Mouse (Mus musculus) telencephalon, adult 2 months (tissue): Measurements from ENCODE around the gene Gm6583.
A peak's percentile ranks its signal among the peaks of the same experiment; 100 is the strongest.
"Not testable (repeated sequence)": the region's sequence is repeated elsewhere in the genome, so short reads cannot be mapped to it uniquely, and the experiment has no call there.

Experiments used
- DNase-seq: peaks from one replicate; pipeline ENCODE4 v3.0.0-alpha.2; 2011; ENCODE audit warnings: low read depth, low spot score

The Gm6583 gene

DNA sequence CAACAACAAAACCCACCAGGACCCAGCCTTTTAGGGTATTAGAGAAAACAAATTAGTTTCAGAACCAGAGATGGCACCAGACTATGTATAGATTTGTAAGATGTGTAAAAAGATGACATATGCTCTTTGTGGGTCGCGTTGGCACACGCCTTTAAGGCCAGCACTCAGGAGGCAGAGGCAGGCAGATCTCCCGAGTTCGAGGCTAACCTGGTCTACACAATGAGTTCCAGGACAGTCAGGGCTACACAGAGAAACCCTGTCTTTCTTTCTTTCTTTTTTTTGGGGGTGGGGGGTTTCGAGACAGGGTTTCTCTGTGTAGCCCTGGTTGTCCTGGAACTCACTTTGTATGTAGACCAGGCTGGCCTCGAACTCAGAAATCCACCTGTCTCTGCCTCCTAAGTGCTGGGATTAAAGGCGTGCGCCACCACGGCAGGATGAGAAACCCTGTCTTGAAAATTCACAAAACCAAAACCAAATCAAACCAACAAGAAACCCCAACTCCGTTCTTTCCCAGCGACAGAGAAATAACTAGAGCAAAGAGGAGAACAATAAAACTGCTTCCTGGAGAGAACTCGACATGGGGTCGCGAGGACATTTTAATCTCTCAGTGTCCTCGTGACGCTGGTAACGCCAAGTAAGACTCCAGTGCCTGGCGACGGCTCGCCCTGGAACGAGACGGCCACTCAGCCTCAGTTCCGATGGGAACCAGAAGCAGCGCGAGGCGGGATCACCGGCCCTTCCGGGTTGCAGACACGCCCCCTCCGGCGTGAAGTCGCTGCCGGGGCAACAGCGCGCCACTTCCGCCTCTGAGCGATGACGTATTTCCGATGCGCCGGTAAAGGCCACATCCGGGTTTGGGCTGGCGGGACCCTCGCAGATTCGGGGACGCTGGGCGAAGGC is 30.0 kb downstream of the Gm6583 start, which contains the start of gene Tfip11:
Gene Tfip11 (plus strand): TSS at position 813 of the 900 bp plus-strand sequence.
- peak; percentile 92 for DNase-seq

DNA sequence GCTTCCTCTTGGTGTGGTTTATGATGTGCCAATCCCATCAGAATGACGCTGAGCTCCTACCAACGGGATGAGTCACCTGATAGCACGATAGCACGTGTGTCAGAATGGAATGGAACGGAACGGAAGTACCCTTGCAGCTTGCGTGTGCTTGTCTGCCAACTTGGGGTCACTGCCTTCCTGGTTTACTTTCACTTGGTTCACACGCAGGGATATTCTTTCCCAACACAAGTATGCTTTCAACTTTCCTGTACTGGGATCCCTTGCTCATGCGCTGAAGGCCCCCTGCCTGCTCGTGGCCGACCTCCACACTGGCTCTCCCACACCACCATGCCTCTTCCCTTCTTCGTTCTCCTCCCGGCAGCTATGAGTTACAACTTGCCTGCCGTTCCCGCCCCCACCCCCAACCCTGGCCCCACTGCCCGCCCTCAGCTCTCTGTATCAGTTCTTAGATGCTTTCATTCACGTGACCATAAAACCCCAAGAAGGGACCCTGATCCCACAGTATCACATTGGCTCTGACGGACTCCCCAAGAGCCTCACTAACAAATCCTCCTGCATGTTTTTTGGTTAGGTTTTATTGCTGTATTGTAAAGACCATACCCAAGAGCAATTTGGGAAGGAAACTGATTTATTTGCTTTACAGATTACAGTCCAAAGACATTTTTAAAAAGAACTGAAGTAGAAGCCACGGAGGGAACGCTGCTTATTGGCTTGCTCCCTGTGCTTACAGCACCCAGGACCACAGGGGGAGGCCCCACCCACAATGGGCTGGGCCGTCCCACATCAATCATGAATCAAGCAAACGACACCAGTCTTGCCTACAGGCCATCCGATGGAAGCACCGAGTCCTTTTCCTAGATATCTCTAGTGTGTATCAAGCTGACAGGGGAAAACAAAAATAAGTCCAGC is 30.9 kb downstream of the Gm6583 start:
- DNase-seq = no peak

DNA sequence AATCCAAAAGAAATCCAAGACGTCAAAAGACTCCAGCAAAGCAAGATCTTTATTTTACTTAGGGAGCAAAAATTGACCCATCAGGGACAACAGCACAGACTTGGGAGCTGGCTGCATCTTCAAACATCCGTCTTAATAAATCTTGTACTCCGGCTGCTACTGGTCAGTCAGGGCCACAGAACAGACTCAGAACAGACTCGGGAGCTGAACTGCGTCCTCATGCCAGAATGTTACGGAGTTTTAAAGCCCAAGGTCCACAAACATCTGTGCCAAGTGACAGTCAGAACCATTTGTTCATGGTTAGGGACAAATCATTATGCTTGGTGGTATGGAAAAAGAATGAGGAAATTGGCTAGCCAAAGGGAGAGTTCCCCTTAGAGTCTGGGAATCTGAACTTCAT is 32.6 kb downstream of the Gm6583 start:
- no peak for DNase-seq

DNA sequence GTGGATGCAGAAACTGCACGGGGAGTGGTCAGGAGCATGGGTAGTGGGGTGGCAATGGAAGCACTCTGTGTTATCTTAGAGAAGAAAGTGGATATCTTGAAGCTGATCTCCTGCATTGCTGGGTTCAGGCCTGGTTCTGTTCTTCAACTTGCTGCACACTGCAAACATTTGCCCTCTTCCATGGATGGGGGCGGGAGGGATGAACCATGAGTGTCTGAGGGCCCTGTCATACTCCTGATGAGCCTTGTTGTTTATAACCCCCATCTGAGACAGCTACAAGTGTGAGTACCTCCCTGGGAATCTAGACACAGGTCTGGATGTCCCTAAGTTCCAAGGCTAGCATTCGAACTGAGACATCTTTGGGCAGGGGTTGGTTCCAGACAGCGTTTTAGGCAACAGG is 34.5 kb downstream of the Gm6583 start:
- no peak for DNase-seq

DNA sequence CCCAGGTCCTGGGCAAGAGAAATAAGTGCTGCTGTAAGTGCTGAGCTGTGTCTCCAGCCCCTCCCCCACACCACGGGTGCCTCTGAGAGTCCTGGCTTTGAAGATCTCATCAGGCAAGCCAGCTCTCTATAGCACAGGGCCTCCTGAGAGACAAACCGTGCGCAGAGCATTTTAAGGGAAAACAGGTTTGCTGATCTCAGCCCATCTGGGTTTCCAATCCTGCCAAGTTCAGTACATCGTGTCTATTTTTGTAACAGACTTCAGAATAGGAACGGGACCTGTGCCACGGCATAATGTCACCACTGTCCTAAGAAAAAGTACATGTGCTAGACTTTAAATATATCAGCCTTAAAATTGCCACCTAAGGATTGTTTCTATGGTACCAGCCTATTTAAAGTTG is 34.9 kb downstream of the Gm6583 start:
- DNase-seq = peak; percentile 96

DNA sequence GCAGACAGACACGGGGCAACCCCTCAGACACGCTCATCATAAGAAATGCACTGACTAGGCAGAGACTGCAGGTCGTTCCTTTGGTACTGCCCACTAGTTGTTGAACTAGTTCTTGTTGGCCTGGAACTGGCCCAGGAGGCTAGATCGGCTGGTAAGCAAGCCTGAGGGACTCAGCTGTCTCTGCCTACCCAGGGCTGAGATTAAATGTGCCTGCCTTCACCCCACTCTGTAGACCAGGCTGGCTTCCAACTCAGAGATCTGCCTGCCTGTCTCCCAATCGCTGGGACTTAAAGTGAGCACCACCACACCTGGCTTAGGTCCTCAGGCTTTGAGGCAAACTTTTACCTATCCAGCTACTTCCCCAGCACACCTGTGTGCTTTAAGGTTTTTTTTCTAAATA is 35.5 kb downstream of the Gm6583 start:
- no peak for DNase-seq

DNA sequence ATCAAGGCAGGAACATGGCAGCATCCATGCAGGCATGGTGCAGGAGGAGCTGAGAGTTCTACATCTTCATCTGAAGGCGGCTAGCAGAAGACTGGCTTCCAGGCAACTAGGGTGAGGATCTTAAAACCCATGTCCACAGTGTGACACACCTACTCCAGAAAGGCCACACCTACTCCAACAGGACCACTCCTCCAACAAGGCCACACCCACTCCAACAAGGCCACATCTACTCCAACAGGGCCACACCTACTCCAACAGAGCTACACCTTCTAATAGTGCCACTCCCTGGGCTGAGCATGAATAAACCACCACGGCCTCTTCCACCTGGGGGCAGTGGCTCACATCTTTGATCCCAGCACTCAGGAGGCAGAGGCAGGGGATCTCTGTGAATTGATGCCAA is 36.5 kb downstream of the Gm6583 start:
- not testable (repeated sequence) for DNase-seq

DNA sequence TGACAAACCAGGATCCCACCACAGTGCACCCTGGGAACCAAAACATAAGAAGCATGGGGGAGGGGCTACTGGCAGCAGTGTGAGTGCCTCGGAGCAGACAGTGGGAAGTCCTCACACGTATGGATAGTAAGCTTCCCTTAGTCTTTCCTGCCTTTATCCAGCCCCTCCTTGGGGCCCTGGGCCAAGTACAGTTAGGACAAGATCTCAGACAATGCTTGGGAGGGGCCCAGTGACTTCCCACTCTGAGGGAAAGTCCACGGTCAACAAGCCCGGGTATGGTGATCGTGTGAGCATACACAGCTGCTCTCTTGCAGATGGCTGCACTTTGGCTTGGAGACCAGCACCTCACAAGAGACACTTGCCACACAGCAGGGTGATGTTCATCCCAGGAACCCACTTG is 38.5 kb downstream of the Gm6583 start:
- DNase-seq = no peak

DNA sequence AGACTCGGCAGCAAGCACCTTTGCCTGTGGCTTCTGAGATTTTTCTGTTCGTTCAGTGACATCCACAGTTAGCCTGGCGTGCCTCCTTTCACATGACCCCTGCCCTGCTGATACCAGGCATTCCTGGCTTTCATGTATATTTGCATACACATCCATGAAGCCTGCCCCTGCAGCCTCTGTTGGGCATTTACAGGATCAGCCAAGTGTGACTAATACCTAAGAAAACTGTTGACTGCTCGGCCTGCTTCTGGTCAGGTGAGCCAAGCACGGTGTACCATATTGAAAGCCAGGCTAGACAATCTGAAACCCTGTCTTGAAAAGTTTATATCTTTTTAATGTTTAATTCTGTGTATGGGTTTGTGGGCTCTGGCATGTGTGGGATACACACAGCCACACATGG is 39.4 kb downstream of the Gm6583 start:
- DNase-seq = no peak

DNA sequence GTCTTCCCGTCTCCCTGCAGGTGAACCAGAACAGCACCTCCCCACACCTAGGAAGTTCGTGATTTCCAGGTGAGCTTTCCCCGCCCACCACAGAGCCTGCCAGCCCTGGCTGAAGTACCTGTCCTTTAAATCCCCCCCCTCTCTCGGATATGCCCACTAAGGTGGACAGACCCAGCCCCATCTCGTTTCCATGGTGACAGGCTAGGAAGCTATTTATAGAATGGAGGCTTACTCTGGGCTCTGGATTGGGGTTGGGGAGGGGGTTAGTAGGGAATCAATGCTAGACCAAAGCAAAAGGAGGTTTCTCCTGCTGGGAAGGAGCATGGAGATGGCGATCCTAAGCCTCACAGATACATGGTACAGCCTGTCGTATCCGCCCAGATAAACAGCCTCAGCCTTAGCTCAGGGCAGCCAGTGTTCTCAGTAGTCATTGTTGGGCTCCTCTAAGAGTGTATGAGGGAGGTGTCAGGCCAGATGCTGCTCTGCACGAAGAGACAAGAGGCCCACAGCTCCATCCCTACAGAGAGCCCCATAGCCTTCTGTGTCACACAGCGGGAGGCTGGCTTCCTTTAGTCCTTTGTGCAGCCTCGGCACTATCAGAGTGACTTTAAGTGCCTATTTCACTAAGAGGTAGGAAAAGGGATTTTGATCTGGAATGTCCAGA is 42.5 kb downstream of the Gm6583 start:
- DNase-seq = no peak

DNA sequence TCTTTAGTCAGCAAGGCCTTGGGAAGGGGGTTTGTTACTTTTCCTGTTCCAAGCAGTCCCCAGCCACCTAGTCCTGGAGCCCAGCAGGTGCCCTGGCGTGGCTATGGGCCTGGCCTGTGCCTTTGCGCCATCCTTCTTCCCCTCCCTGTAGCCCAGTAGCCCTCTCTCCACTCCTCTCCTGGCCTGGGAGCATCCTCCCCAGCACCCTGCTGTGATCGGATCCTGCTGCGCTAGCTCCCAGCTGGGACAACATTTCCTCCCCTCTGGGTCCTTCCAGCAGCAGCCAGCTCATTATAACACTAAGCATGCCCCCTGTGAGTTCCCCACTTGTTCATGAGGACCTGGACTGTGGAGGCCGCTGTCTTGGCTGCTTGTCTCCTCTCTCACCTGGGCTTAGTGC is 50.0 kb downstream of the Gm6583 start:
- no peak for DNase-seq
